Mouse (Mus musculus) bone marrow, adult 2 months (tissue): ENCODE results near the gene Dpf1.

ENCODE experiments used
- CTCF ChIP-seq: fragments of 200-500 bp; IDR thresholded peaks from 2 replicates; pipeline ENCODE4 v1.5.1; 2011; ENCODE audit warnings: low read length, control low read depth; ENCODE audit not compliant: control insufficient read depth, insufficient read depth
- POLR2A ChIP-seq: fragments of 200-500 bp; IDR thresholded peaks from 2 replicates; pipeline ENCODE4 v1.6.1; 2011; ENCODE audit warnings: low read depth, mild to moderate bottlenecking, control low read depth, low read length, borderline replicate concordance; ENCODE audit not compliant: control insufficient read depth

- no peak for TF ChIP-seq CTCF
- no peak for TF ChIP-seq POLR2A
These were observed 46.4 kb upstream of the Dpf1 start for GRCm38 (mm10) chr7:29257368-29257767.
